Mouse (Mus musculus) ES-Bruce4 (cell line): Measurements from ENCODE around the gene Slc37a4.

ENCODE experiments used
- CTCF ChIP-seq: IDR thresholded peaks from one replicate; pipeline ENCODE4 v1.8.1; 2011; ENCODE audit warnings: low read depth, low read length
- POLR2A ChIP-seq: IDR thresholded peaks from one replicate; pipeline ENCODE4 v1.8.1; 2011; ENCODE audit warnings: low read length; ENCODE audit not compliant: insufficient read depth

DNA sequence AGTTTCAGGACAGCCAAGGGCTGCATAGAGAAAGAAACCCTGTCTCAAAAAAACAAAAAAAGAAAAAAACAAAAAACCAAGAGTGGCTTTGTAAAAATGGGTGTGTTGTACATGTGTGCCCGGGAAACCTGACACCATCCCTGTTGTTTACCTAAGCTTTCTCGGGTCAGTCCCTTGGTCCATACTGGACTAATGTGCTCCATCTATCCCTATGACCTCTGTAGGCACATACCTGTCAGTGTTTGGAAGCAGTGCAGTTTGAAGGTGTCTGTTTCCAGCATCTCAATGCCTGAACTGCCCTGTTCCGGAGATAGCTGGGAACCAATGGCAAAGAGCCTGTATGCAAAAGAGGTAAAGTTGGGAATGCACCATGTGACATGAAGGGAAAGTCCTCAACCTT, 8.4 kb downstream of the Slc37a4 start:
- no peak for TF ChIP-seq POLR2A
- TF ChIP-seq CTCF = no peak
